Mouse (Mus musculus): Measurements from ENCODE around the gene Afmid. TPM values are rescaled to one million over a fixed set of nuclear protein-coding genes. Genes with fewer than 3 reads are reported as not detected.
A peak's percentile ranks its signal among the peaks of the same experiment; 100 is the strongest.

Gene Afmid
- polyA plus RNA-seq, 1 experiment from 2014 or later: 17.5 TPM

DNA sequence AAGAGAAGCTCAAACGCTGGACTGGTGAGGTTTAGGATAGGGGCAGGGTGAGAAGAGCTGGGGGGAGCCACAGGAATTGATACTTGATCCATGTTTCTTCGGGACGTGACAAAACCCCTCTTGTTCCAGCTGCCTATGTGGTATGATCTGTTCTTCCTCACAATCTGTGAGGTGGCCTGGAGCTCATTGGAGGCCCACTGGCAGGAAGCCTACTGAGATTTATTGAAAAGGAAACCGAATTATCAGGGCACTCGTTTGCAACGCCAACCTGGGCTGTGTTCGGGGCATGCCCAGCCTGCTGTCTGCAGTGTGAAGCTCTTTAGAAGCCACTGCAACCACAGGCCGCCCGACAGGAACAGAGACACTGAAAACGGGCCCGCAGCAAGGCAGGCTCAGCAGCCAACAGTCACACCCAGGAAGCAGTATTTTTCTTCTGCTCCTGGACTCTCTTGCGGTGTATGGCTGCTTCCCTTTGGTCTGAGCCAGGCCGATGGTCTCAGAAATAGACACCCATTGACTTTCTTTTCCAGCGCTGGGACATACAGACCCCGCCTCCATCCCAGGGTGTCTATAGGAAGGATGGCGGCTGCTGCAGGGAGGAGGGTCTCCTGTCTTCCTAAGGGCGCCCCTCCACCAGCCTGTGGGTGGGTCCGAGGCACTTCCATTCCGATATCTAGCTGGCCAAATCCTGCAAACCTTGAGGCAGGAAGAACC lies 22.7 kb downstream of the Afmid start:
- WGBS: 6% methylated on average over 19 of the region's 19 CpGs
- H3K4me1 ChIP-seq (ENCODE audit: control insufficient read depth, insufficient read depth, low read length): peaks cover 18% of the 10 kb centered on the region
- H3K9me3 ChIP-seq (replicated peaks; ENCODE audit: control insufficient read depth, low read length): no peaks in the 10 kb centered on the region
- peak overlapping the region; percentile 92 for H3K9ac ChIP-seq (ENCODE audit: low read length)
- peak overlapping the region; percentile 77 for H3K4me3 ChIP-seq (ENCODE audit: low read length)
- H3K27me3 ChIP-seq (ENCODE audit: control insufficient read depth, insufficient read depth, low read length): no peaks in the 10 kb centered on the region
- peak overlapping the region; percentile 86 for H3K4me2 ChIP-seq (ENCODE audit: low read depth, low read length)
- ATAC-seq (replicated peaks; ENCODE audit: extremely low read depth, insufficient read depth, low FRiP score): peak; percentile 53
- peaks cover 11% of the 10 kb centered on the region for H3K36me3 ChIP-seq (ENCODE audit: control insufficient read depth, insufficient read depth)
- H3K27ac ChIP-seq (ENCODE audit: low read length): peak overlapping the region; percentile 98

DNA sequence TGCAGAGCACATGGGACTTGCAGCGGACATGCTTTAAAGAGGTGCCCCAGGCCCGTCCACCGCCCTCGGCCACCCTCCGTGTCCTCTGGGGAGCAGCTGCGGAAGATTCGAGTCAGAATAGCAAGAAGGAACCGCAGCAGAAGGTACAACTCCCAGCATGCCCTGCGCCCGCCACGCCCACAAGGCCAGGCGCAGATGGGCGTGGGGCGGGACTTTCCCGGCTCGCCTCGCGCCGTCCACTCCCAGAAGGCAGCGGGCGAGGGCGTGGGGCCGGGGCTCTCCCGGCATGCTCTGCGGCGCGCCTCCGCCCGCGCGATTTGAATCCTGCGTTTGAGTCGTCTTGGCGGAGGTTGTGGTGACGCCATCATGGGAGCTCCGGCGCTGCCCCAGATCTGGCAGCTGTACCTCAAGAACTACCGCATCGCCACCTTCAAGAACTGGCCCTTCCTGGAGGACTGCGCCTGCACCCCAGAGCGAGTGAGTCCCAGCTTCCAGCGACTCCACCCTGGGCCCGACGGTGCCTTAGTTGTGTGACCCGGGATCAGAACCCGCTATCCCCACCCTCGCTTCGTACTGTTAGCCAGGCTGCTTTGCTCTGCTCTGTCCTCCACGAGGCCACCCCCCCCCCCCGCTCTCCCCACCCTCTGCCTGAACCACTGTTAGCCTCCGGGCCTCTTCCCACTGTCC lies 23.4 kb downstream of the Afmid start, which contains the start of gene Birc5:
Gene Birc5, plus strand, starts transcription at position 267 of the 687 bp plus-strand sequence.
- peak; percentile 96 for ATAC-seq (replicated peaks; ENCODE audit: extremely low read depth, insufficient read depth, low FRiP score)
- WGBS: under 1% methylated on average over 51 of the region's 51 CpGs
- Histone ChIP-seq H3K4me3 (ENCODE audit: low read length) (peak within 1 kb of the TSS; percentile 77), H3K36me3 (ENCODE audit: control insufficient read depth, insufficient read depth) (peaks cover 14% of the 10 kb centered on the region), H3K27me3 (ENCODE audit: control insufficient read depth, insufficient read depth, low read length) (no peaks in the 10 kb centered on the region), H3K9ac (ENCODE audit: low read length) (peak within 1 kb of the TSS; percentile 92), H3K9me3 (replicated peaks; ENCODE audit: control insufficient read depth, low read length) (no peaks in the 10 kb centered on the region), H3K4me1 (ENCODE audit: control insufficient read depth, insufficient read depth, low read length) (peaks cover 18% of the 10 kb centered on the region), H3K27ac (ENCODE audit: low read length) (peak within 1 kb of the TSS; percentile 98), H3K4me2 (ENCODE audit: low read depth, low read length) (peak within 1 kb of the TSS; percentile 86)

DNA sequence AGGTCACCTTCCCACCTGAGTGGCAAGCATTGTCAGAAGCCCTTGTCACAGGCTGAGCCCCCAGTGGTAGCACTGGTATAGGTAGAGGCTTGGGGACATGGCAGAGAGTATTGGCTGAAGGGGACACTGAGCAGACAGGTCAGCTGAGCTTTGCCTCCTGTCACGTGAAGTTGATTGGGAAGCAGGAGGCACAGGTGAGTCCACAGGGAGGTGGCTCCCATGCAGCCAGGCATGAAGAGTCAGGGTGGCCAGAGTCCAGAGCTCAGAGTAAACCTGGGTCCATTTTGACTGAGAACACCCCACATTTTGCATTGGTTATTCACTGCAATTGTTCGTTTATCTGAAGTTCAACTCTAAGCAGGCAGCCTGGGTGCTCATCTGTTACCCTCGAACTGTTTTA lies 27.2 kb downstream of the Afmid start:
- WGBS: 83% methylated on average over 3 of the region's 3 CpGs
- no peaks in the 10 kb centered on the region for H3K27me3 ChIP-seq (ENCODE audit: control insufficient read depth, insufficient read depth, low read length)
- no peak overlapping the region for H3K4me3 ChIP-seq (ENCODE audit: low read length)
- no peaks in the 10 kb centered on the region for H3K9me3 ChIP-seq (replicated peaks; ENCODE audit: control insufficient read depth, low read length)
- H3K9ac ChIP-seq (ENCODE audit: low read length): no peak overlapping the region
- ATAC-seq (replicated peaks; ENCODE audit: extremely low read depth, insufficient read depth, low FRiP score): no peak
- no peak overlapping the region for H3K27ac ChIP-seq (ENCODE audit: low read length)
- no peak overlapping the region for H3K4me2 ChIP-seq (ENCODE audit: low read depth, low read length)
- H3K36me3 ChIP-seq (ENCODE audit: control insufficient read depth, insufficient read depth): peaks cover 32% of the 10 kb centered on the region
- peaks cover 15% of the 10 kb centered on the region for H3K4me1 ChIP-seq (ENCODE audit: control insufficient read depth, insufficient read depth, low read length)

- Histone ChIP-seq H3K9me3 (replicated peaks; ENCODE audit: control insufficient read depth, low read length) (no peaks in the 10 kb centered on the region), H3K27ac (ENCODE audit: low read length) (no peak overlapping the region), H3K4me2 (ENCODE audit: low read depth, low read length) (no peak overlapping the region), H3K36me3 (ENCODE audit: control insufficient read depth, insufficient read depth) (peaks cover 35% of the 10 kb centered on the region), H3K4me3 (ENCODE audit: low read length) (no peak overlapping the region), H3K4me1 (ENCODE audit: control insufficient read depth, insufficient read depth, low read length) (peaks cover 11% of the 10 kb centered on the region), H3K9ac (ENCODE audit: low read length) (no peak overlapping the region), H3K27me3 (ENCODE audit: control insufficient read depth, insufficient read depth, low read length) (no peaks in the 10 kb centered on the region; the same call in 1 of the 2 replicates)
- ATAC-seq (replicated peaks; ENCODE audit: extremely low read depth, insufficient read depth, low FRiP score): no peak
- 90% methylated on average over 9 of the region's 9 CpGs for WGBS
These were observed 28.5 kb downstream of the Afmid start for GRCm38 (mm10) chr11:117854241-117854640.

DNA sequence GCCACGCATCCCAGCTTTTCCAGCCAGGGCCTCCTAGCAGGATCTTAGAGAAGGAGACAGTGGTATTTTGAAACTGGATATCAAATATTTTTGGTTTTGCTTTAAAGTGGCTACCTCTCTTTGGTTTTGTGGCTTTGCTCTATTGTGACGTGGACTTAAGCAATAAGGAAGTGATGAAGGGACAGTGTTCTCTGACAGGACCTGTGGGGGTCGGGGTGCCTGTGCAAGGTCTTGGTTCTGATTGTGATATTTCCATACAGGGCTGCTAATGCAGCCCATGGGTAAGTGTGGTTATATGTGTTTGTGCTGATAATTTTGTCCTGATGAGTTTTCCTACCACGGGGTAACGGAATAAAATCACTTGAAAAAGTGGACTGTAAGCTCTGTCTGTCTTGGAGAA lies 29.6 kb downstream of the Afmid start:
- Histone ChIP-seq H3K9ac (ENCODE audit: low read length) (no peak overlapping the region), H3K4me3 (ENCODE audit: low read length) (no peak overlapping the region), H3K36me3 (ENCODE audit: control insufficient read depth, insufficient read depth) (peaks cover 35% of the 10 kb centered on the region), H3K9me3 (replicated peaks; ENCODE audit: control insufficient read depth, low read length) (no peaks in the 10 kb centered on the region), H3K4me2 (ENCODE audit: low read depth, low read length) (no peak overlapping the region), H3K4me1 (ENCODE audit: control insufficient read depth, insufficient read depth, low read length) (peaks cover 2% of the 10 kb centered on the region), H3K27me3 (ENCODE audit: control insufficient read depth, insufficient read depth, low read length) (peaks cover 7% of the 10 kb centered on the region), H3K27ac (ENCODE audit: low read length) (no peak overlapping the region)
- no peak for ATAC-seq (replicated peaks; ENCODE audit: extremely low read depth, insufficient read depth, low FRiP score)
- WGBS: 93% methylated on average over 5 of the region's 5 CpGs

DNA sequence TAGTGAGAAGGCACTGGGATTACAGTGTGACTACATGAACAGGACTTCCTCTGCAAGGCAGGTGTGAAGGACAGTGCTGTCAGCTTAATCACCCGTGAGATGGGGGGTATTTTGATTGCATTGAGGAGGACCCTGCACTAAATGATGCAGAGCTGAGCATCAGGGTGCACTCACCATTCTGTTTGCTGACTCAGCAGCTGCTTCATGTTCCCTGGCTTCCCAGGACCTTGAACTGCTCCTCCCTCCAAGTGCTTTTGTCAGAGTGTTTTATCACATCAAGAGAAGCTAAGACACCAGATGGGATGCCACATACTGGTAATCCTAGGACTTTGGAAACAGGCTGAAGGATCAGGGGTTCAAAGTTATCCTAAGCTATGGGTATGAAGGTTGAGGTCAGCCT lies 30.3 kb downstream of the Afmid start:
- Histone ChIP-seq H3K4me1 (ENCODE audit: control insufficient read depth, insufficient read depth, low read length) (no peaks in the 10 kb centered on the region), H3K27me3 (ENCODE audit: control insufficient read depth, insufficient read depth, low read length) (peaks cover 11% of the 10 kb centered on the region), H3K4me3 (ENCODE audit: low read length) (no peak overlapping the region), H3K4me2 (ENCODE audit: low read depth, low read length) (no peak overlapping the region), H3K27ac (ENCODE audit: low read length) (no peak overlapping the region), H3K9ac (ENCODE audit: low read length) (no peak overlapping the region), H3K9me3 (replicated peaks; ENCODE audit: control insufficient read depth, low read length) (no peaks in the 10 kb centered on the region), H3K36me3 (ENCODE audit: control insufficient read depth, insufficient read depth) (peaks cover 35% of the 10 kb centered on the region)
- no peak for ATAC-seq (replicated peaks; ENCODE audit: extremely low read depth, insufficient read depth, low FRiP score)
- 61% methylated on average over 1 of the region's 1 CpGs for WGBS

GRCm38 (mm10) chr11:117857462-117857861 lies 31.7 kb downstream of the Afmid start:
- H3K9me3 ChIP-seq (replicated peaks; ENCODE audit: control insufficient read depth, low read length): no peaks in the 10 kb centered on the region
- H3K27me3 ChIP-seq (ENCODE audit: control insufficient read depth, insufficient read depth, low read length): peaks cover 18% of the 10 kb centered on the region
- H3K4me1 ChIP-seq (ENCODE audit: control insufficient read depth, insufficient read depth, low read length): no peaks in the 10 kb centered on the region
- no peak overlapping the region for H3K4me3 ChIP-seq (ENCODE audit: low read length)
- H3K27ac ChIP-seq (ENCODE audit: low read length): no peak overlapping the region
- no peak for ATAC-seq (replicated peaks; ENCODE audit: extremely low read depth, insufficient read depth, low FRiP score)
- H3K4me2 ChIP-seq (ENCODE audit: low read depth, low read length): no peak overlapping the region
- no peak overlapping the region for H3K9ac ChIP-seq (ENCODE audit: low read length)
- WGBS: 91% methylated on average over 10 of the region's 10 CpGs
- H3K36me3 ChIP-seq (ENCODE audit: control insufficient read depth, insufficient read depth): peaks cover 34% of the 10 kb centered on the region

- WGBS: 67% methylated on average over 3 of the region's 3 CpGs
- Histone ChIP-seq H3K4me2 (ENCODE audit: low read depth, low read length) (no peak overlapping the region), H3K36me3 (ENCODE audit: control insufficient read depth, insufficient read depth) (peaks cover 25% of the 10 kb centered on the region), H3K4me3 (ENCODE audit: low read length) (no peak overlapping the region), H3K9ac (ENCODE audit: low read length) (no peak overlapping the region), H3K9me3 (replicated peaks; ENCODE audit: control insufficient read depth, low read length) (no peaks in the 10 kb centered on the region), H3K27ac (ENCODE audit: low read length) (no peak overlapping the region), H3K27me3 (ENCODE audit: control insufficient read depth, insufficient read depth, low read length) (peaks cover 26% of the 10 kb centered on the region), H3K4me1 (ENCODE audit: control insufficient read depth, insufficient read depth, low read length) (no peaks in the 10 kb centered on the region)
- no peak for ATAC-seq (replicated peaks; ENCODE audit: extremely low read depth, insufficient read depth, low FRiP score)
These were observed 32.7 kb downstream of the Afmid start for GRCm38 (mm10) chr11:117858392-117858791.

DNA sequence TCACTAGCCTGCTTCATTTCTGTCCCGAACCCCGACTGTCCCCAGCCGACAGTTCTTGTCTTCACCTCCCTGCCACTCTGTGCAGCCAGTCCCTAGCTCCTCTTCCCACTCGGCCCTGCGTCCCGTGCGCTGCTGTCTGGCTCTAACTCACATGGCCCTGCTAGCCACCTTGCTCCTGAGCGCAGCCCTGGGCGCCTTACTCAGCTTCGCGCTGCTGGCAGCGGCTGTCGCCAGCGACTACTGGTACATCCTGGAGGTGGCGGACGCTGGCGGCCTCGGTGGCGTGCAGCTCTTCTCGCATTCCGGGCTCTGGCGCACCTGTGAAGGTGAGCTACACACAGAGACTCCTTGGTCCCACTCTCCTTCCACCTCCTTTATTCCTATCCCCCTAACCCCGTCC lies 34.9 kb downstream of the Afmid start, which contains the start of gene Tmem235:
Gene Tmem235, plus strand, starts transcription at position 152 of the 400 bp plus-strand sequence.
- Histone ChIP-seq H3K9me3 (replicated peaks; ENCODE audit: control insufficient read depth, low read length) (no peaks in the 10 kb centered on the region), H3K4me3 (ENCODE audit: low read length) (no peak within 1 kb of the TSS), H3K36me3 (ENCODE audit: control insufficient read depth, insufficient read depth) (peaks cover 18% of the 10 kb centered on the region), H3K4me1 (ENCODE audit: control insufficient read depth, insufficient read depth, low read length) (no peaks in the 10 kb centered on the region), H3K4me2 (ENCODE audit: low read depth, low read length) (peak within 1 kb of the TSS; percentile 10; the same call in 1 of the 2 replicates), H3K9ac (ENCODE audit: low read length) (0 out of 2 replicates have a peak within 1 kb of the TSS, but pooled peaks have one; percentile 1), H3K27me3 (ENCODE audit: control insufficient read depth, insufficient read depth, low read length) (peaks cover 26% of the 10 kb centered on the region), H3K27ac (ENCODE audit: low read length) (no peak within 1 kb of the TSS)
- no peak for ATAC-seq (replicated peaks; ENCODE audit: extremely low read depth, insufficient read depth, low FRiP score)
- WGBS: 5% methylated on average over 23 of the region's 23 CpGs
